Mouse (Mus musculus): ENCODE results near the gene Rapgef2. TPM values are rescaled to one million over a fixed set of nuclear protein-coding genes. Genes with fewer than 3 reads are reported as not detected.

Gene Rapgef2
- polyA plus RNA-seq, 1 experiment from 2014 or later = 13.9 TPM

- Histone ChIP-seq H3K27ac (no peak overlapping the region), H3K4me3 (replicated peaks; ENCODE audit: low read length) (no peak overlapping the region), H3K36me3 (replicated peaks; ENCODE audit: control insufficient read depth, insufficient read depth) (no peaks in the 10 kb centered on the region), H3K4me1 (replicated peaks; ENCODE audit: control insufficient read depth, insufficient read depth, low read length) (peaks cover 8% of the 10 kb centered on the region; the same call in 1 of the 2 replicates), H3K4me2 (replicated peaks) (no peak overlapping the region), H3K9me3 (ENCODE audit: control insufficient read depth, low read length) (no peaks in the 10 kb centered on the region), H3K9ac (no peak overlapping the region), H3K27me3 (ENCODE audit: control insufficient read depth, insufficient read depth, low read length) (no peaks in the 10 kb centered on the region)
- DNase-seq (ENCODE audit: low spot score) (no peak), ATAC-seq (ENCODE audit: low FRiP score) (no peak)
- WGBS = 55% methylated on average over 5 of the region's 5 CpGs
These were observed 82.5 kb downstream of the Rapgef2 start for GRCm38 (mm10) chr3:79203821-79204220.

DNA sequence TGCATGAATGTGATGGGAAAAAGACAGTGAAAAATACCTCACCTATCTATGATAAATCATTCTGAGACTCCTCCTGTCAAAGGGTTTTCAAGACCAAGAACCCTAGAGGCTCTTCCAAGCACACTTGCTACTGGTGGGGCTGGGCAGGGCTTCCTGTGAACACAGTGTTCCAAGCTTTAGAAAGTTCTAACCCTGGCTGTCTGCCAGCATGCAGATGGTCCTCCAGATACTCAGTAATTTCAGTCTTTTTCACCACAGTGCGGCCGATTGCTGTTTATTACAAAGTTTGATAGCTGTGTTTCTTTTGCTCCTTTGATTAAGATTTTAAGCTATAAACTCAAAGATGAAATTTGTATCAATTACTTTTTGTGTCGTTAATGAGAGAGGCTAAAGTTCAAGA, 83.1 kb downstream of the Rapgef2 start:
- Histone ChIP-seq H3K27me3 (ENCODE audit: control insufficient read depth, insufficient read depth, low read length) (no peaks in the 10 kb centered on the region), H3K4me1 (replicated peaks; ENCODE audit: control insufficient read depth, insufficient read depth, low read length) (peaks cover 8% of the 10 kb centered on the region; the same call in 1 of the 2 replicates), H3K27ac (no peak overlapping the region), H3K9me3 (ENCODE audit: control insufficient read depth, low read length) (no peaks in the 10 kb centered on the region), H3K4me3 (replicated peaks; ENCODE audit: low read length) (no peak overlapping the region), H3K4me2 (replicated peaks) (no peak overlapping the region), H3K36me3 (replicated peaks; ENCODE audit: control insufficient read depth, insufficient read depth) (no peaks in the 10 kb centered on the region), H3K9ac (no peak overlapping the region)
- ATAC-seq (ENCODE audit: low FRiP score) = 0 out of 2 replicates have a peak, but pooled peaks have one; percentile 18
- peak; percentile 42 for DNase-seq (ENCODE audit: low spot score)
- whole genome bisulfite sequencing = 67% methylated on average over 3 of the region's 3 CpGs

DNA sequence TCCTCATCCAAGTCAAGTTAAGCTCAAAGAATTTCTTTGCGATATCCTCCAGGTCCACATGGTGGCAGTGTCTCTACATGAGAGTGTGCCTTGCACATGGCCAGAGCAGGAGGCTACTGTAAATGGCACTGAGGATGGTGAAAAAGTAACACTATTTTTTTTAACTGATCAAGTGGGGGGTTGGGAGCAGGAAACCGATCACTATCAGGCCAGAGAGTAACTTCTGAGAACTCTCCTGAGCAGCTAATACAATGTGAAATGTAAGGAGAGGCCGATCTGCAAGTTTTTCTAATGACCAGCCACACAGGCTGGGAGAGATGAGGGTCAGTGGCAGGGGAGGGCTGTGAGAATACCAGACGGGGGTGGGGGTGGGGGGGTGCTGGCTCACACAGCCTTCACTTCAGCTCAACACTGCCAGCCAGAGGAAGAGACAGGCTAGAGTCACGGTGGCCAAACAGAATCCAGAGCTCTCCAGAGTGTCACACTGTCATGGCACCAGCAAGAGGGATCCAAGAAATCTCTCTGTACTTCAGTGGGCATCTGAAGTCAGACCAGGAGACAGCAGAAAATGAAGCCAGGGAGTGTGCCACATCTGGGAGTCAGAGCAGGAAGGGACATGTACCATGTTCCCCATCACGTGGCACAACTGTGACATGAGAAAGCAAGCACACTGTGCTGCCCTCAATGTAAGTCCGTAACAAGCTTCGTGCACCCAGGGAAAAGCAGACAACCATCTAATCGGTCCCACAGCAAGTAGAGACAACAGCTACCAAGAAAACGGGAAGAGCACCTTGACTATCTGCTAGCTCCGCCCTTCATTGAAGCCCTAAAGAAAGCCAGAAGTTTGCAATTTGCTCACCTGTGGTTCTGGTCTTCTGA, 83.8 kb downstream of the Rapgef2 start:
- peaks cover 8% of the 10 kb centered on the region; the same call in 1 of the 2 replicates for H3K4me1 ChIP-seq (replicated peaks; ENCODE audit: control insufficient read depth, insufficient read depth, low read length)
- no peaks in the 10 kb centered on the region for H3K36me3 ChIP-seq (replicated peaks; ENCODE audit: control insufficient read depth, insufficient read depth)
- no peak overlapping the region for H3K4me3 ChIP-seq (replicated peaks; ENCODE audit: low read length)
- H3K9ac ChIP-seq = no peak overlapping the region
- H3K4me2 ChIP-seq (replicated peaks) = no peak overlapping the region
- H3K9me3 ChIP-seq (ENCODE audit: control insufficient read depth, low read length) = no peaks in the 10 kb centered on the region
- ATAC-seq (ENCODE audit: low FRiP score) (peak; percentile 64; the same call in 1 of the 2 replicates), DNase-seq (ENCODE audit: low spot score) (peak; percentile 88)
- 43% methylated on average over 11 of the region's 11 CpGs for WGBS
- H3K27me3 ChIP-seq (ENCODE audit: control insufficient read depth, insufficient read depth, low read length) = no peaks in the 10 kb centered on the region
- H3K27ac ChIP-seq = no peak overlapping the region

GRCm38 (mm10) chr3:79196708-79197437, 89.4 kb downstream of the Rapgef2 start:
- H3K27ac ChIP-seq = 0 out of 2 replicates have a peak overlapping the region, but pooled peaks have one; percentile 35
- H3K4me1 ChIP-seq (replicated peaks; ENCODE audit: control insufficient read depth, insufficient read depth, low read length) = 0 out of 2 replicates have a peak, but pooled peaks cover 9% of the 10 kb centered on the region
- DNase-seq (ENCODE audit: low spot score) (peak; percentile 78), ATAC-seq (ENCODE audit: low FRiP score) (peak; percentile 77)
- WGBS = 61% methylated on average over 6 of the region's 6 CpGs
- no peaks in the 10 kb centered on the region for H3K9me3 ChIP-seq (ENCODE audit: control insufficient read depth, low read length)
- no peak overlapping the region for H3K4me3 ChIP-seq (replicated peaks; ENCODE audit: low read length)
- H3K27me3 ChIP-seq (ENCODE audit: control insufficient read depth, insufficient read depth, low read length) = no peaks in the 10 kb centered on the region
- H3K4me2 ChIP-seq (replicated peaks) = no peak overlapping the region
- H3K36me3 ChIP-seq (replicated peaks; ENCODE audit: control insufficient read depth, insufficient read depth) = no peaks in the 10 kb centered on the region
- no peak overlapping the region for H3K9ac ChIP-seq

- H3K4me2 ChIP-seq (replicated peaks) = no peak overlapping the region
- no peaks in the 10 kb centered on the region for H3K27me3 ChIP-seq (ENCODE audit: control insufficient read depth, insufficient read depth, low read length)
- no peak overlapping the region for H3K4me3 ChIP-seq (replicated peaks; ENCODE audit: low read length)
- no peaks in the 10 kb centered on the region for H3K9me3 ChIP-seq (ENCODE audit: control insufficient read depth, low read length)
- no peak overlapping the region for H3K9ac ChIP-seq
- no peak for ATAC-seq (ENCODE audit: low FRiP score)
- no peaks in the 10 kb centered on the region for H3K36me3 ChIP-seq (replicated peaks; ENCODE audit: control insufficient read depth, insufficient read depth)
- DNase-seq (ENCODE audit: low spot score) = no peak
- no peak overlapping the region for H3K27ac ChIP-seq
- WGBS = 87% methylated on average over 9 of the region's 9 CpGs
- 0 out of 2 replicates have a peak, but pooled peaks cover 9% of the 10 kb centered on the region for H3K4me1 ChIP-seq (replicated peaks; ENCODE audit: control insufficient read depth, insufficient read depth, low read length)
These were observed 91.0 kb downstream of the Rapgef2 start for GRCm38 (mm10) chr3:79195280-79195679.

- H3K27me3 ChIP-seq (ENCODE audit: control insufficient read depth, insufficient read depth, low read length) = no peaks in the 10 kb centered on the region
- H3K27ac ChIP-seq = 0 out of 2 replicates have a peak overlapping the region, but pooled peaks have one; percentile 2
- no peaks in the 10 kb centered on the region for H3K36me3 ChIP-seq (replicated peaks; ENCODE audit: control insufficient read depth, insufficient read depth)
- no peak overlapping the region for H3K4me3 ChIP-seq (replicated peaks; ENCODE audit: low read length)
- 90% methylated on average over 8 of the region's 8 CpGs for WGBS
- no peak overlapping the region for H3K4me2 ChIP-seq (replicated peaks)
- DNase-seq (ENCODE audit: low spot score) (no peak), ATAC-seq (ENCODE audit: low FRiP score) (no peak)
- no peak overlapping the region for H3K9ac ChIP-seq
- H3K4me1 ChIP-seq (replicated peaks; ENCODE audit: control insufficient read depth, insufficient read depth, low read length) = 0 out of 2 replicates have a peak, but pooled peaks cover 9% of the 10 kb centered on the region
- no peaks in the 10 kb centered on the region for H3K9me3 ChIP-seq (ENCODE audit: control insufficient read depth, low read length)
These were observed 92.1 kb downstream of the Rapgef2 start for GRCm38 (mm10) chr3:79194111-79194793.

GRCm38 (mm10) chr3:79193001-79193400, 93.3 kb downstream of the Rapgef2 start:
- H3K4me3 ChIP-seq (replicated peaks; ENCODE audit: low read length) = no peak overlapping the region
- H3K9ac ChIP-seq = no peak overlapping the region
- 0 out of 2 replicates have a peak, but pooled peaks cover 9% of the 10 kb centered on the region for H3K4me1 ChIP-seq (replicated peaks; ENCODE audit: control insufficient read depth, insufficient read depth, low read length)
- no peak overlapping the region for H3K4me2 ChIP-seq (replicated peaks)
- no peak for DNase-seq (ENCODE audit: low spot score)
- WGBS = 68% methylated on average over 4 of the region's 4 CpGs
- 0 out of 2 replicates have a peak, but pooled peaks have one; percentile 25 for ATAC-seq (ENCODE audit: low FRiP score)
- H3K9me3 ChIP-seq (ENCODE audit: control insufficient read depth, low read length) = no peaks in the 10 kb centered on the region
- H3K27ac ChIP-seq = no peak overlapping the region
- no peaks in the 10 kb centered on the region for H3K27me3 ChIP-seq (ENCODE audit: control insufficient read depth, insufficient read depth, low read length)
- H3K36me3 ChIP-seq (replicated peaks; ENCODE audit: control insufficient read depth, insufficient read depth) = no peaks in the 10 kb centered on the region

DNA sequence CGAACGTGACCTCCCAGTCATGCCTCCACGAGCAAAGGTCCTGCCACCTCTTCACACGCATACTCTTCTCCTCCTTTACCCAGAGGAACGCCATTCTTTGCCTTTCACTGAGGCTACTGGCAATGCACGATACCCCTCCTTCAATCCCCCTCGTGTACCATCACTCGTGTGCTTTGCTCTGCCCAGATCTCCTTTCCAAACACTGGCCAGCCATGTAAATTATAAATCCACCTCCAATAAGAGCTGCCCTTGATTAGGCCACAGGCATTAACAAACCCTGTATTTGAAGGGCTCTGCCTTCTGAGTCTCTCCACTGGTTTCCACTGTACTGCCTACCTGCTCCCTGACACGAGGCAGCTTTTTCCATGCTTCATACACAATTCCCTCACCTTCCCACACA, 94.3 kb downstream of the Rapgef2 start:
- Histone ChIP-seq H3K4me1 (replicated peaks; ENCODE audit: control insufficient read depth, insufficient read depth, low read length) (0 out of 2 replicates have a peak, but pooled peaks cover 8% of the 10 kb centered on the region), H3K4me2 (replicated peaks) (0 out of 2 replicates have a peak overlapping the region, but pooled peaks have one; percentile 2), H3K9ac (no peak overlapping the region), H3K4me3 (replicated peaks; ENCODE audit: low read length) (no peak overlapping the region), H3K27me3 (ENCODE audit: control insufficient read depth, insufficient read depth, low read length) (no peaks in the 10 kb centered on the region), H3K27ac (no peak overlapping the region), H3K9me3 (ENCODE audit: control insufficient read depth, low read length) (no peaks in the 10 kb centered on the region), H3K36me3 (replicated peaks; ENCODE audit: control insufficient read depth, insufficient read depth) (no peaks in the 10 kb centered on the region)
- 67% methylated on average over 9 of the region's 9 CpGs for WGBS
- no peak for DNase-seq (ENCODE audit: low spot score)
- no peak for ATAC-seq (ENCODE audit: low FRiP score)
